Mouse (Mus musculus): Measurements from ENCODE around the gene 4930596D02Rik.

4930596D02Rik gene

GRCm38 (mm10) chr14:35811878-35812277 is at the start of gene 4930596D02Rik:
4930596D02Rik (minus strand) TSS chr14:35811978.
- no peak for DNase-seq

DNA sequence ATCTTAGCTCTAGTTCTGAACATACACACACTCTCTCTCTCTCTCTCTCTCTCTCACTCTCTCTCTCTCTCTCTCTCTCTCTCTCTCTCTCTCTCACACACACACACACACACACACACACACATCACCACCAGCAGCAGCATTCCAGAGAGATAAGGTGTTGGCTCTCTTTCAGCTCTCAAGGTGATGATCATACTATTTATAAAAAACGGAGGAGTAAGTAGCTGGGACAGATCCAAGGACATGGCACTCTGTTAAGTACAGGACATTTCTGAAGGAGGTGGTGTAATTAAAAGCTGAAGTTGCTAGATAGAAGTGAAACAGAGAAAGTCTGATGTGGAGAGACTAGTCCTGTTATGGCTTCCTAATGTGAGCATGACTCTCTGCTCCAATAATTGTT is 41.5 kb upstream of the 4930596D02Rik start:
- no peak for DNase-seq

DNA sequence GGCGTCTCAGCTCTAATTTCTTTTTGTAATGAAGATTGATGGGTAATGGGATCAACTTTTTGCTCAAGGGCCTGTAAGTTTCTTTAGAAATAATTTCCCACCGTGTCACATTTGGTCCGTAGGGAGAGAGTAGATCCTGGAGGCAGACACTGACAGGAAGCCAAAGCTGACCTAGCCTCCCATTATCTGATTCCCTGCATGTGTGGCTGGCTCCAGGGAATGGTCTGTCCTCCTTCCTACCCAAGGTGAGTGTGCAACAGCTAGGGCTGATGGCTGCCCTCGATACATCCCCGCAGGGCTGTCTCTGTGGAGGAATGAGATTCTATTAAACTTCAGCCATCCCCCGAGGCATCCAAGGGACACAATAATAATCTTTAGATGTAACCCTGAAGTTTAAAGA is 33.5 kb upstream of the 4930596D02Rik start:
- no peak for DNase-seq

GRCm38 (mm10) chr14:35842111-35842721 is 30.4 kb upstream of the 4930596D02Rik start:
- DNase-seq: no peak

GRCm38 (mm10) chr14:35792656-35793213 is 19.0 kb downstream of the 4930596D02Rik start:
- no peak for DNase-seq

- no peak for DNase-seq
Measured at GRCm38 (mm10) chr14:35780033-35780432, 31.7 kb downstream of the 4930596D02Rik start.

DNA sequence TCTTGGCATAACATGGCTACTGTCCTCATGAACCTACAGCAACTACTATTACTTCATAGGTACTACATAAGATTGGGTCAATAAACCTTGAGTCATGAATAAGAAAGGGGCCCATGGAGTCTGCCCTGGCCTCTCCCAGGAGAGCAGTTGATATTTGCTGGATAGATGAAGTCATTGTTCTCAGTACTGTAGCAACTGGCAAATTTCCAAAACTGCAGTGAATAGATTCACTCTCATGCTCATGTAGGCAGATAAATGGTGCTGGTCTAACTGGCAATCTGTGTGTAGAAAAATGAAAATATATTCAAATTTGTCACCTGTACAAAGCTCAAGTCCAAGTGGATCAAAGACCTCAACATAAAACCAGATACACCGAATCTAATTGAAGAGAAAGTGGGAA is 38.5 kb downstream of the 4930596D02Rik start:
- no peak for DNase-seq
